Mouse (Mus musculus) left cerebral cortex, postnatal 4 days (tissue): ENCODE data around the gene Ccl27a. TPM values are rescaled to one million over a fixed set of nuclear protein-coding genes. Genes with fewer than 3 reads are reported as not detected.
"Not testable (repeated sequence)": the region's sequence is repeated elsewhere in the genome, so short reads cannot be mapped to it uniquely, and the experiment has no call there.

Experiments
- DNase-seq: peaks from one replicate; pipeline ENCODE4 v3.0.0-alpha.2; 2022
- intact Hi-C: fragments of 180-260 bp; cut with DNase I; formaldehyde crosslinking; loops from one replicate; pipeline ENCODE4 v1.15.1; 2025
- total RNA-seq, 2 experiments: library from RNA; stranded (reverse); gene quantifications; 2 replicates each; pipeline ENCODE4 v1.2.3; 2021

The Ccl27a gene
- 100 to 1,000 TPM; 256 to 262 TPM for total RNA-seq

- intact Hi-C loops = not testable (repeated sequence)
Observed at GRCm38 (mm10) chr4:41774002-41774401, at the start of gene Ccl27a. TSS of gene Ccl27a (minus strand) at chr4:41774247.

GRCm38 (mm10) chr4:41783197-41783596 is 9.2 kb upstream of the Ccl27a start:
- DNase-seq, intact Hi-C loops: not testable (repeated sequence)

More at GRCm38 (mm10) chr4:41774002-41774401, at the start of gene Ccl27a:
- peak; percentile 81 for DNase-seq

- DNase-seq = not testable (repeated sequence)
Observed at GRCm38 (mm10) chr4:41782711-41783110, 8.7 kb upstream of the Ccl27a start.

GRCm38 (mm10) chr4:41781748-41782485 is 7.9 kb upstream of the Ccl27a start:
- not testable (repeated sequence) for DNase-seq

More at GRCm38 (mm10) chr4:41782711-41783110, 8.7 kb upstream of the Ccl27a start:
- intact Hi-C loops = not testable (repeated sequence)

GRCm38 (mm10) chr4:41781271-41781670 is 7.2 kb upstream of the Ccl27a start:
- intact Hi-C loops, DNase-seq: not testable (repeated sequence)

More at GRCm38 (mm10) chr4:41781748-41782485, 7.9 kb upstream of the Ccl27a start:
- intact Hi-C loops = not testable (repeated sequence)

- intact Hi-C loops, DNase-seq: not testable (repeated sequence)
Observed at GRCm38 (mm10) chr4:41775840-41776239, 1.8 kb upstream of the Ccl27a start.

GRCm38 (mm10) chr4:41774506-41774905 is 459 bp upstream of the Ccl27a start:
- not testable (repeated sequence) for DNase-seq

GRCm38 (mm10) chr4:41773502-41773901 is 545 bp downstream of the Ccl27a start:
- DNase-seq = peak; percentile 66
- intact Hi-C loops = not testable (repeated sequence)

More at GRCm38 (mm10) chr4:41774506-41774905, 459 bp upstream of the Ccl27a start:
- intact Hi-C loops = not testable (repeated sequence)

GRCm38 (mm10) chr4:41772946-41773345 is 1.1 kb downstream of the Ccl27a start:
- intact Hi-C loops, DNase-seq: not testable (repeated sequence)

- DNase-seq, intact Hi-C loops: not testable (repeated sequence)
Observed at GRCm38 (mm10) chr4:41767301-41767700, 6.7 kb downstream of the Ccl27a start.

GRCm38 (mm10) chr4:41763176-41763575 is 10.9 kb downstream of the Ccl27a start:
- DNase-seq, intact Hi-C loops: not testable (repeated sequence)

GRCm38 (mm10) chr4:41762688-41763114 is 11.3 kb downstream of the Ccl27a start:
- peak; percentile 87 for DNase-seq

GRCm38 (mm10) chr4:41762099-41762687 is 11.9 kb downstream of the Ccl27a start:
- DNase-seq = peak; percentile 51
- intact Hi-C loops = no loop called here

More at GRCm38 (mm10) chr4:41762688-41763114, 11.3 kb downstream of the Ccl27a start:
- intact Hi-C loops = not testable (repeated sequence)

GRCm38 (mm10) chr4:41761680-41762079 is 12.4 kb downstream of the Ccl27a start:
- no peak for DNase-seq
- intact Hi-C loops = no loop called here

GRCm38 (mm10) chr4:41760911-41761310 is 13.1 kb downstream of the Ccl27a start:
- no peak for DNase-seq
- intact Hi-C loops = no loop called here

GRCm38 (mm10) chr4:41760288-41760721 is 13.7 kb downstream of the Ccl27a start:
- intact Hi-C loops = no loop called here
- peak; percentile 96 for DNase-seq

- DNase-seq = no peak
- intact Hi-C loops = no loop called here
Observed at GRCm38 (mm10) chr4:41759656-41760287, 14.3 kb downstream of the Ccl27a start.

GRCm38 (mm10) chr4:41759206-41759605 is 14.8 kb downstream of the Ccl27a start:
- DNase-seq = peak; percentile 55
- intact Hi-C loops = no loop called here

GRCm38 (mm10) chr4:41758701-41759100 is 15.3 kb downstream of the Ccl27a start:
- intact Hi-C loops = no loop called here
- DNase-seq = no peak

- intact Hi-C loops = no loop called here
- DNase-seq = no peak
Observed at GRCm38 (mm10) chr4:41758021-41758420, 16.0 kb downstream of the Ccl27a start.

- intact Hi-C loops = no loop called here
- DNase-seq = no peak
Observed at GRCm38 (mm10) chr4:41757321-41757720, 16.7 kb downstream of the Ccl27a start.
